Mouse (Mus musculus) MEL (cell line): ENCODE results near the gene Trim13. TPM values are rescaled to one million over a fixed set of nuclear protein-coding genes. Genes with fewer than 3 reads are reported as not detected.

Experiments used
- DNase-seq: peaks from one replicate; pipeline ENCODE4 v3.0.0; 2011; ENCODE audit warnings: low read depth, low spot score
- H3K27ac ChIP-seq: 2 replicates; pipeline ENCODE4 v1.5.1; 2012; ENCODE audit warnings: low read depth, mild to moderate bottlenecking, control low read depth, low read length, moderate library complexity; ENCODE audit not compliant: control insufficient read depth
- H3K27me3 ChIP-seq, 2 experiments: fragments of 150-350 bp in 1 of 2; sonication (generic) in 1 of 2; 2 replicates each; pipeline ENCODE4 v1.6.1; 2012; ENCODE audit warnings: low read length in 2 of 2, mild to moderate bottlenecking in 2 of 2, improper control_type of control experiment in 1 of 2, moderate library complexity in 1 of 2; ENCODE audit not compliant: insufficient read depth in 2 of 2, control insufficient read depth in 1 of 2
- H3K36me3 ChIP-seq, 2 experiments: 2 replicates each; pipeline ENCODE4 v1.6.1; 2012 to 2014; ENCODE audit warnings: low read length in 2 of 2, improper control_type of control experiment in 1 of 2, inconsistent platforms in 1 of 2, mild to moderate bottlenecking in 1 of 2; ENCODE audit not compliant: insufficient read depth in 2 of 2, control insufficient read depth in 1 of 2
- H3K4me1 ChIP-seq, 2 experiments: fragments of 150-350 bp in 1 of 2; sonication (generic) in 1 of 2; 2 replicates each; pipeline ENCODE4 v1.6.1; 2012; ENCODE audit warnings: low read length in 2 of 2, improper control_type of control experiment in 1 of 2, mild to moderate bottlenecking in 1 of 2; ENCODE audit not compliant: insufficient read depth in 2 of 2, control insufficient read depth in 1 of 2
- H3K4me3 ChIP-seq, 2 experiments: fragments of 150-350 bp in 1 of 2; sonication (generic) in 1 of 2; 2 replicates each; pipeline ENCODE4 v1.5.1; 2012; ENCODE audit warnings: low read depth in 2 of 2, low read length in 2 of 2, mild to moderate bottlenecking in 2 of 2, moderate library complexity in 2 of 2, control low read depth in 1 of 2, improper control_type of control experiment in 1 of 2; ENCODE audit not compliant: control insufficient read depth in 1 of 2, insufficient read depth in 1 of 2
- H3K79me2 ChIP-seq: 2 replicates; pipeline ENCODE4 v1.6.1; 2012; ENCODE audit warnings: mild to moderate bottlenecking, low read length, moderate library complexity; ENCODE audit not compliant: control insufficient read depth, poor library complexity, insufficient read depth
- H3K9ac ChIP-seq: 2 replicates; pipeline ENCODE4 v1.6.1; 2012; ENCODE audit warnings: low read depth, mild to moderate bottlenecking, control low read depth, low read length, moderate library complexity; ENCODE audit not compliant: control insufficient read depth, poor library complexity, severe bottlenecking
- H3K9me3 ChIP-seq: fragments of 150-350 bp; sonication (generic); replicated peaks from 2 replicates; pipeline ENCODE4 v1.6.1; 2012; ENCODE audit warnings: mild to moderate bottlenecking, low read length, improper control_type of control experiment, moderate library complexity; ENCODE audit not compliant: insufficient read depth
- BHLHE40 ChIP-seq: IDR thresholded peaks from 2 replicates; pipeline ENCODE4 v1.6.1; 2012; ENCODE audit warnings: low read depth, mild to moderate bottlenecking, inconsistent platforms, low read length, improper control_type of control experiment, borderline replicate concordance
- CHD1 ChIP-seq: IDR thresholded peaks from 2 replicates; pipeline ENCODE4 v1.6.1; 2012; ENCODE audit warnings: low read depth, mild to moderate bottlenecking, inconsistent platforms, low read length, improper control_type of control experiment
- CHD2 ChIP-seq: IDR thresholded peaks from 2 replicates; pipeline ENCODE4 v1.6.1; 2011; ENCODE audit warnings: low read length, improper control_type of control experiment
- E2F4 ChIP-seq: IDR thresholded peaks from 2 replicates; pipeline ENCODE4 v1.6.1; 2011; ENCODE audit warnings: low read depth, low read length, improper control_type of control experiment, borderline replicate concordance
- GATA1 ChIP-seq: IDR thresholded peaks from 2 replicates; pipeline ENCODE4 v1.6.1; 2011; ENCODE audit warnings: low read depth, low read length, improper control_type of control experiment
- HCFC1 ChIP-seq: IDR thresholded peaks from 2 replicates; pipeline ENCODE4 v1.6.1; 2012; ENCODE audit warnings: low read depth, mild to moderate bottlenecking, inconsistent platforms, low read length, improper control_type of control experiment, moderate library complexity
- JUND ChIP-seq: IDR thresholded peaks from 2 replicates; pipeline ENCODE4 v1.6.1; 2011; ENCODE audit warnings: low read depth, mild to moderate bottlenecking, improper control_type of control experiment, low read length
- KAT2A ChIP-seq: conservative IDR thresholded peaks from 2 replicates; pipeline ENCODE4 v1.6.1; 2012; ENCODE audit warnings: low read depth, low read length, improper control_type of control experiment, inconsistent platforms
- MAFK ChIP-seq: IDR thresholded peaks from 2 replicates; pipeline ENCODE4 v1.6.1; 2011; ENCODE audit warnings: low read depth, mild to moderate bottlenecking, low read length, improper control_type of control experiment, borderline replicate concordance
- MAX ChIP-seq: IDR thresholded peaks from 2 replicates; pipeline ENCODE4 v1.6.1; 2011; ENCODE audit warnings: low read length, improper control_type of control experiment
- MYB ChIP-seq: IDR thresholded peaks from 2 replicates; pipeline ENCODE4 v1.6.1; 2011; ENCODE audit warnings: mild to moderate bottlenecking, low read depth, low read length, improper control_type of control experiment
- POLR2A ChIP-seq, 2 experiments: IDR thresholded peaks; 2 replicates each; pipeline ENCODE4 v1.6.1; 2011 to 2012; ENCODE audit warnings: low read length in 2 of 2, mild to moderate bottlenecking in 2 of 2, control low read depth in 1 of 2, improper control_type of control experiment in 1 of 2, low read depth in 1 of 2, moderate library complexity in 1 of 2; ENCODE audit not compliant: control insufficient read depth in 1 of 2, insufficient read depth in 1 of 2, poor library complexity in 1 of 2
- POLR2AphosphoS2 ChIP-seq: IDR thresholded peaks from 2 replicates; pipeline ENCODE4 v1.6.1; 2011; ENCODE audit warnings: low read length, improper control_type of control experiment
- POLR2AphosphoS5 ChIP-seq: IDR thresholded peaks from 2 replicates; pipeline ENCODE4 v1.6.1; 2012; ENCODE audit warnings: low read depth, borderline replicate concordance, mild to moderate bottlenecking, inconsistent platforms, low read length, moderate library complexity, mixed read lengths
- RAD21 ChIP-seq: IDR thresholded peaks from 2 replicates; pipeline ENCODE4 v1.6.1; 2011; ENCODE audit warnings: mild to moderate bottlenecking, low read depth, low read length, improper control_type of control experiment
- SMC3 ChIP-seq: IDR thresholded peaks from 2 replicates; pipeline ENCODE4 v1.6.1; 2011; ENCODE audit warnings: low read depth, low read length, improper control_type of control experiment
- TAL1 ChIP-seq: IDR thresholded peaks from 2 replicates; pipeline ENCODE4 v1.6.1; 2012; ENCODE audit warnings: mild to moderate bottlenecking, inconsistent platforms, low read length, moderate library complexity, mixed read lengths
- UBTF ChIP-seq: IDR thresholded peaks from 2 replicates; pipeline ENCODE4 v1.6.1; 2012; ENCODE audit warnings: low read depth, mild to moderate bottlenecking, inconsistent platforms, low read length, improper control_type of control experiment, moderate library complexity, borderline replicate concordance; ENCODE audit not compliant: insufficient read depth
- USF2 ChIP-seq, 2 experiments: IDR thresholded peaks; 2 replicates each; pipeline ENCODE4 v1.6.1; 2011 to 2012; ENCODE audit warnings: improper control_type of control experiment in 2 of 2, low read length in 2 of 2, borderline replicate concordance in 1 of 2, inconsistent platforms in 1 of 2, low read depth in 1 of 2, mild to moderate bottlenecking in 1 of 2; ENCODE audit not compliant: insufficient read depth in 1 of 2
- ZC3H11A ChIP-seq: IDR thresholded peaks from 2 replicates; pipeline ENCODE4 v1.6.1; 2012; ENCODE audit warnings: low read depth, mild to moderate bottlenecking, inconsistent platforms, low read length, improper control_type of control experiment
- ZKSCAN1 ChIP-seq: IDR thresholded peaks from 2 replicates; pipeline ENCODE4 v1.6.1; 2012; ENCODE audit warnings: low read depth, mild to moderate bottlenecking, inconsistent platforms, low read length, improper control_type of control experiment, moderate library complexity
- ZMIZ1 ChIP-seq: IDR thresholded peaks from 2 replicates; pipeline ENCODE4 v1.6.1; 2012; ENCODE audit warnings: low read depth, mild to moderate bottlenecking, inconsistent platforms, low read length, improper control_type of control experiment, moderate library complexity
- ZNF384 ChIP-seq: IDR thresholded peaks from 2 replicates; pipeline ENCODE4 v1.6.1; 2012; ENCODE audit warnings: low read depth, mild to moderate bottlenecking, inconsistent platforms, low read length, improper control_type of control experiment
- polyA plus RNA-seq, 2 experiments: library from polyadenylated mRNA; stranded (reverse) in 1 of 2; unstranded in 1 of 2; fragments of >175 nt in 1 of 2; fragments of >200 nt in 1 of 2; gene quantifications; 2 replicates each; pipeline versions ENCODE4 v1.2.1 to v1.2.4; 2012; ENCODE audit warnings: low replicate concordance in 2 of 2, low read depth in 1 of 2; ENCODE audit not compliant: insufficient read length in 2 of 2, insufficient read depth in 1 of 2, missing spikeins in 1 of 2
- total RNA-seq: library from RNA; depleted of rRNA; stranded (reverse); fragments of 300-350 nt; gene quantifications from 2 replicates; pipeline ENCODE4 v1.2.3, GENCODE M21; 2012

Trim13 gene
- total and polyA plus RNA-seq, 3 experiments = 4.8 to 5.4 TPM; not detected in 1

GRCm38 (mm10) chr14:61601348-61601747 is 3.3 kb downstream of the Trim13 start:
- no peak overlapping the region for H3K27ac ChIP-seq
- H3K9ac ChIP-seq = no peak overlapping the region
- peaks cover 0 to 8% of the 10 kb centered on the region in 2 experiments; a peak in 2 of 4 replicates for H3K36me3 ChIP-seq
- peaks cover 1% of the 10 kb centered on the region; the same call in 1 of the 2 replicates for H3K79me2 ChIP-seq
- TF ChIP-seq POLR2AphosphoS2 (no peak), UBTF (no peak), TAL1 (no peak), RAD21 (no peak), USF2 (IDR thresholded peaks at IDR 0.05; ENCODE audit: borderline replicate concordance in 1 of 2, insufficient read depth in 1 of 2, low read depth in 1 of 2, low read length in 2 of 2) (no peak), CHD1 (no peak), MYB (no peak), SMC3 (no peak), ZC3H11A (no peak)
- no peak for DNase-seq
- no peaks in the 10 kb centered on the region for H3K9me3 ChIP-seq
- no peak overlapping the region for H3K4me3 ChIP-seq
- H3K4me1 ChIP-seq = peaks cover 0 to 10% of the 10 kb centered on the region in 2 experiments; a peak in 3 of 4 replicates
- H3K27me3 ChIP-seq = no peaks in the 10 kb centered on the region

GRCm38 (mm10) chr14:61603069-61603755 is 5.2 kb downstream of the Trim13 start:
- H3K27ac ChIP-seq = no peak overlapping the region
- no peaks in the 10 kb centered on the region for H3K27me3 ChIP-seq
- TF ChIP-seq CHD2 (no peak), JUND (no peak), UBTF (no peak), ZMIZ1 (no peak), TAL1 (no peak), E2F4 (no peak)
- TF ChIP-seq, all 39 proteins: peak for 0
- no peaks in the 10 kb centered on the region for H3K9me3 ChIP-seq
- H3K9ac ChIP-seq = no peak overlapping the region
- H3K36me3 ChIP-seq = peaks cover 0 to 18% of the 10 kb centered on the region in 2 experiments; a peak in 2 of 4 replicates
- peaks cover 1 to 13% of the 10 kb centered on the region in 2 experiments; a peak in 3 of 4 replicates for H3K4me1 ChIP-seq
- H3K79me2 ChIP-seq = peaks cover 1% of the 10 kb centered on the region; the same call in 1 of the 2 replicates
- no peak for DNase-seq
- no peak overlapping the region for H3K4me3 ChIP-seq

- TF ChIP-seq ZKSCAN1 (no peak), HCFC1 (no peak), JUND (no peak), POLR2AphosphoS2 (no peak), MAX (no peak), MAFK (no peak), GATA1 (no peak), TAL1 (no peak), ZC3H11A (no peak), ZMIZ1 (no peak), CHD2 (no peak), BHLHE40 (no peak), ZNF384 (no peak), POLR2AphosphoS5 (no peak), KAT2A (no peak), POLR2A (IDR thresholded peaks at IDR 0.05; ENCODE audit: control insufficient read depth in 1 of 2, insufficient read depth in 1 of 2, low read depth in 1 of 2, low read length in 2 of 2, poor library complexity in 1 of 2) (no peak)
- DNase-seq = no peak
- no peak overlapping the region for H3K4me3 ChIP-seq
- H3K79me2 ChIP-seq = peaks cover under 1% of the 10 kb centered on the region; the same call in 1 of the 2 replicates
- H3K36me3 ChIP-seq = peaks cover 0 to 16% of the 10 kb centered on the region in 2 experiments; a peak in 2 of 4 replicates
- no peaks in the 10 kb centered on the region for H3K27me3 ChIP-seq
- no peak overlapping the region for H3K27ac ChIP-seq
- H3K4me1 ChIP-seq = peaks cover 1 to 11% of the 10 kb centered on the region in 2 experiments; a peak in 3 of 4 replicates
- no peak overlapping the region for H3K9ac ChIP-seq
- H3K9me3 ChIP-seq = no peaks in the 10 kb centered on the region
Measured at GRCm38 (mm10) chr14:61604081-61604480, 6.0 kb downstream of the Trim13 start.
